Mouse (Mus musculus): ENCODE results near the gene Cry1.

Gene Cry1

DNA sequence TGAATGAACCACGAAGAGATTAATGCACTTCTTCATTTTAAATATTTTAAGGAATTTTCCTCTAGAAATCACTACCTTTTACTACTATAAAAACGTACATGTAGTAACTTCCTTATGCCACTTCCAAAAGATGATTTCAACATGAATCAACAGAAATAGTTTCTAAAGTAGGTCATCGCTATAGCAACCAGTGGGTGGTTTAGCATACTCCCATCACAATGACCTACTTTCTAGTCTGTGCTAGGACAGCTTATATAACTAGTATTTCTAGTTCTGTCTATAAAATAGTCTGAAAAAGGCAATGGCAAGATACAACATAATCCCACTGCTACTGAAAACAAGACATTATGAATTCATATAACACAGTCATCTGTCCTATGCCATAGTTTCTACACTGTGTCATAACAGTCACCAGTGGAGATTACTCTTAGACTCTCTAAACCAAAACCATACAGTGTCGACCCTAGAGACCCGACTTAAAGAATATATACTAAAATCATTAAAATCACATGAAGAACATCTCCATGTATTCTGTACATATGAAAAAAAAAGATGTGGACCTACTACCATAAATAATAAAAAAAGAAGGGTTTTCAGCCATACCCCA, 23.0 kb downstream of the Cry1 start:
- no peak for DNase-seq (ENCODE audit: low read depth, low spot score)

DNA sequence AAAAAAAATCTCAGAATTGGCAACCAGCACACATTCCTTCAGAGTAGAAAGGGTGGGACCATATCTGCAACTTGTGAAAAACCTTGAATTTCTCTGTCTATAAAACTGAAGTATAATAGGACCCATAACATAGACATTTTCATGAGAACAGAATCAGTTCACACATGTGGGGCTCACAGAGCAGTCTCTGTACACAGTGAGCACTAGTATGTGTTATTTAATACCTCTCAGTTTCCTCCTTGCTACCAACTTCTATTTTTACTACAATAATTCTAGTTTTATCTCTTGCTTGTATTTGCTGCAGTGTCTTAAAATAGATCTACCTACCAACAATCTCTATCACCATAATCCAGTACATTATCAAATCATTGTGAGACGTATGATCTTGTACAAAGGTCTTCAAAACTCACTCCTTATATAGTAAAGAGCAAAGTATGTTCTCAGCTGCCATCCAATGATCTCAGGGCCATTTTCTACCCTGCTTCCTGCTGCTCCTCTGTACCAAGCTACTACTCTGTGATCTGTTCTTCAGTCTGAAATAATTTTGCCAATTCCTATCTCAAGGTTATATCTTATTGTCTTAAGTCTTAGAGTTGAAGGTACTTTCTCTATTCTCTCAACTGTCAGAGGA, 24.8 kb downstream of the Cry1 start:
- no peak for DNase-seq (ENCODE audit: low read depth, low spot score)

DNA sequence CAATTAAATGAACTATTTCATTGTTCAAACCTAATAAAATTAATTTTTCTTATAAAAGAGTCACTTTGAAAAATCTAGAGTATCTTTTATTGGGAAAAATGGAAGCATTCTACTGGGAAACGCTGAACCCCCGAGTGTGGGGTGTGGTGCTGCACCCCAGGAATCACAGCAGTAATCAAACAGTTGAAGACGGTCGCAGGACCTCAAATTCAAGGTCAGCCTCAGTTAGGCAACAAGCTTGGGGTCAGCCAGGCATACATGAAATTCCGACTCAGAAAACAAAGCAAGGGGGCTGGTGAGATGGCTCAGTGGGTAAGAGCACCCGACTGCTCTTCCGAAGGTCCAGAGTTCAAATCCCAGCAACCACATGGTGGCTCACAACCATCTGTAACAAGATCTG, 27.4 kb downstream of the Cry1 start:
- no peak for DNase-seq (ENCODE audit: low read depth, low spot score)

DNA sequence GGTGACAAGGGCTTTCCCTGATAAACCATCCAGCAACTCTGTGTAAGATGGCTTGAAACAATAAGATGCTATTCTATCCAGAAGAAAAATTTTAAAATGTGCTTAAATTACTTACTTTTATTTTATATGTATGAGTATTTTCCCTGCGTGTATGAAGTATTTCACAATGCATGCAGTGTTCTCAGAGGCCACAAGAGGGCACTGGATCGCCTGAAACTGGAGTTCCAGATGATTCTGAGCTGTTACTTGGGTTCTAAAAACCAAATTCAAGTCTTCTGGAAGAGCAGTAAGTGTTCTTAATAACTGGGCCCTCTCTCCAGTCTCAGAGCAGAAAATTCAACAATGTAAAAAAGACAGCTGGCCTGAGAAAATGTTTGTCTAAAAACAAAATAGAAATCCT, 30.7 kb downstream of the Cry1 start:
- DNase-seq (ENCODE audit: low read depth, low spot score), result peak; percentile 29

DNA sequence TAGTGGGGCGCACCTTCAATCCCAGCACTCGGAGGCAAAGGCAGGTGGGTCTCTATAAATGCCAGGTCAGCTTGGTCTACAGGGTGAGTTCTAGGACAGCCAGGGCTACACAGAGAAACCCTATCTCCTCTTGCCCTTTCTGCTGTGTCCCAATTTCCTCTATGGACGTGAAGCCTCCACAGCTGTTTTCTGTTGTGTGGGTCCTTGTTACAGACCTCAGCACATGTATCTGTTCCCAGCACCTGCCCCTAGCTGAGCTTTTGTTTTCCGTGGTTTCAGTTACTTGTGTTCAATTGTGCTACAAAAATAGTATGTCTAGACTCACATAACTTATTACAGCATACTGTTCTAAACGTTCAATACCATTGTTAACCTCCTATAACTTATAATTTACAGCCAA, 35.6 kb downstream of the Cry1 start:
- DNase-seq (ENCODE audit: low read depth, low spot score), result no peak

DNA sequence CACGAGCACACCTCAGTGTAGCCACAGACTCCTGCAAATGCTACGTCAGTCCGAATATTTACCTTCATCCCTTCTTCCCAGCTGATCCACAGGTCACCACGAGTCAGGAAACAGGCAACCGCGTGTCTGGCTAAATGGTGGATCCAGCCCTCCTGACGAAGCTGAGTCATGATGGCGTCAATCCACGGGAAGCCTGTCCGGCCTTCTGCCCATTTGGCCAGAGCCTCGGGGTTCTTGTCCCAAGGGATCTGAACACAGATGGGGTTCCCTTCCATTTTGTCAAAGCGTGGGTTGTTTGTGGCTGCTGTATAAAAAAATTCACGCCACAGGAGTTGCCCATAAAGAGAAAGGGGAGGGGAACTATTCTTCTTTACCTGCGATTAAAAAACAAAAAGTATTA, 38.6 kb downstream of the Cry1 start:
- DNase-seq (ENCODE audit: low read depth, low spot score), result no peak

DNA sequence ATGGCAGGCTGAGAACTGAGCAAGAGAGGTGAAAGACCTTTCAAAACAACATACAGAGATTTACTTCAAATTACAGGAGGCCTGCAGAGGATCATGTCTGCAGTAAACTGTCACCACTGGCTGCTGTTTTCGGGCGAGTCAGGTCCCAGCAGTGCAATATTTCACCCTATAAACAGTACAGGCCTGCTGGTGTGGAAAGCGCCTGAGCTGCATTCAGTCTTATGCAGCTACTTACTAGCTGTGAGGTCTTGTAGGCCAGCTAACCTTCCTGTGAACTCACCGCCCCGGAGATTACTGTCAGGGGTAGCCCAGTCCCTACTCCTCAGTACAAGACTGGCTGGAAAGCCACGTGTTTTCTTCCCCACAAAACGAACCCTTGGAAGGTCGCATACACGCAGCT, 43.4 kb downstream of the Cry1 start:
- DNase-seq (ENCODE audit: low read depth, low spot score), result no peak

DNA sequence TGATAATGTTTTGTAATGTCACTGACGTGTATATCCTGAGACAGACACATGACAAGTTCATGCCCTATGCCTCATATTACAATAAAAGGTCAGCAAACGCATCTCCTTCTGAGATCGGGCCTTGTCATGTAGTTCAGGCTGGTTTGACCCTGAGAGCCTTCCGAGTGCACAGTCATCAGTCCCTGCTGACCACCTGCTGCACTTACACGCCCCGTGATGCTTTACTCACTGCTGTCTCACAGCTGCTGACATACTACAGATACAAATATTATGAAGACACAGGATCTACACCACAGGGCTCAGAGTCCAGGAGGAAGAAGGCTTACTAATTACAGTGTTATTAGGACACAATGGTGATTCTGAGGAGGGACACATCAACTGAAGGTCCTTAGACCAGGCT, 48.3 kb downstream of the Cry1 start:
- no peak for DNase-seq (ENCODE audit: low read depth, low spot score)

DNA sequence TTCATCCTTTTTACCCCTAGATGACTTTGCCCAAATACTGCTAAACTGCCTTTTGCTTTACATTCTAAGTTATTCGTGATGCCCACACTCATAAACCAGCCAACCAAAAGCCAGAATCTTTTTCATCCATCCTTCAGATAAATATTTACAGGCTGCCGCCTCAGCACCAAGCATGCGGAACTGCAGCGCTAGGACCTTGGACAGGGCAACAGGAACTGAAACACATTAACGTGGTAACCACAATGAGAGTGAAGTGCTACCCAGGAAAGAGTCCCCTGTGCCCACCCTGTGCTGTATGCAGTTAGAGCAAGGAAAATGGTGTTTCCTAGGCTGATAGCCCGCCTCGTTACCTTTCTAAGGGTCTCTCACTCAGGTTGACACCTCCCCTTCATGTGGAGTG, 56.4 kb downstream of the Cry1 start:
- DNase-seq (ENCODE audit: low read depth, low spot score), result no peak

DNA sequence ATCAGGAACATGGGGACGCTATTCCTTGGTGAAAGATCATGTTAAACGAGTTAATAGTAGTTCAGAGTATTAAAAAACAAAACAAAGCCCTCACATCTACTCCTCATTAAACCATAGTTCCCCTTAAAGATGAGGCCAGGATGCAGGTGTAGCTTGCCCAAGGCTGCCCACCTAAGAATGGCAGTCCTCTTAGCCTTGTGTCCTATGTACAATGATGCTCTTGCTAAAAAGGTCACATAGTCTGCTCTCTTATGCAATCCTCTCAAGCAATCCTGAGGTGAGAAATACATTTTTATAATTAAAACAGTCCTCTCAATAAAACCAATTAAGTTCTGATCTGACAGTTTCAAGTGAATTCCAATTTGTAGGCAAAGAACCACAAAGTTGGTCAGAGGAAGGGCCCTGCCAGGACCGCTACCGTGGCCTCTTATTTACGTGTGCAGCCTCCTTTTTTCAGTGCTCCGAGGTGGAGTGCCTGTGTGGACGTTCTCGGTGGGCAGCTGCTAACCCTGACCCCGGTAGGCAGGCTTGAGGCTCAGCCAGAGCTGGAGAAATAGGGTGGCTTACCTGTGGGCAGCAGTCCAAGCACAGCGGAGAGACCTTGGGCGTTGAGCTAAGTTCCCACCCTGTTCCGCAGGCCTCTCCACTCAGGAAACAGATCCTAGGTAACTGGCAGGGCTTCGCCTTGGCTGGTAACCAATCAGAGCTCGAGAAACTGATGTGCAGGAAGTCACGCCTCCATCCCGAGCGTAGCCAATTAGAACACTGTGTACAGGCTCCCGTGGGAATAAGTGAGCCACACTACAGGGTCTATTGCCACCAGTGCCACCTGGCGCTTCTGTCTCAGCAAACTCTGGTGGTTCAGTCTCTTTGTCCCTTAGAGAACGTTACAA, 57.2 kb downstream of the Cry1 start, which contains the start of gene Mterf2:
Gene Mterf2 (minus strand): TSS at position 633 of the 893 bp plus-strand sequence.
- peak; percentile 91 for DNase-seq (ENCODE audit: low read depth, low spot score)

DNA sequence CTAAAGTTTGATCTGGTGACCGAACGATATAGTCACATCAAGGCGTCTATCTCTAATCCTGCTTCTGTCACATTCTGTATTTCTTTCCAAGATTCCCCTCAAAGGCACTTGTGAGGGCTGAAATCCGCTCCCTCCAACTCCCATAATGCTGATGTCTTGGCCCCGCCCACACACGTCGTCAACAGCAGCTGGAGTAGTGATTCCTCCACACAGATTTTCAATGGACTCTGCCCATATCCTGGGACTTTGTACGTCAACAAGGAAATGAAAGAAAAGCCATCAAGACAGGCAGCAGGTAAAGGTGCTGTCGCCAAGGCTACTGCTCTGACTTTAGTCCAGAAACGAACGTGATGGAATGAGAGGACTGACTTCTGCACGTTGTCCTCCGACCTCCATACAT, 59.7 kb downstream of the Cry1 start:
- DNase-seq (ENCODE audit: low read depth, low spot score), result no peak

DNA sequence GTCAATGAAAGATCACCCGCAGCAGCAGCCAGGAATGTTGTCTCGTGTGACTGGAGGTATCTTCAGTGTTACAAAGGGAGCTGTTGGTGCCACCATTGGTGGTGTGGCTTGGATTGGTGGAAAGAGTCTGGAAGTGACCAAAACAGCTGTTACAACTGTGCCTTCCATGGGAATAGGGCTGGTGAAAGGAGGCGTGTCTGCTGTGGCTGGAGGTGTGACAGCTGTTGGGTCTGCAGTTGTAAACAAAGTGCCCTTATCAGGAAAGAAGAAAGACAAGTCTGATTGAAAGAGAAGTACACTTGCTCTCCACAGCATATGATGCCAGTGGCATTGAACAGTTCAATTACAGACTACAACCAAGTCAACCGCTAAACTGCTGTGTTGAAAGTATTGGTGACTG, 70.5 kb downstream of the Cry1 start:
- DNase-seq (ENCODE audit: low read depth, low spot score), result no peak

DNA sequence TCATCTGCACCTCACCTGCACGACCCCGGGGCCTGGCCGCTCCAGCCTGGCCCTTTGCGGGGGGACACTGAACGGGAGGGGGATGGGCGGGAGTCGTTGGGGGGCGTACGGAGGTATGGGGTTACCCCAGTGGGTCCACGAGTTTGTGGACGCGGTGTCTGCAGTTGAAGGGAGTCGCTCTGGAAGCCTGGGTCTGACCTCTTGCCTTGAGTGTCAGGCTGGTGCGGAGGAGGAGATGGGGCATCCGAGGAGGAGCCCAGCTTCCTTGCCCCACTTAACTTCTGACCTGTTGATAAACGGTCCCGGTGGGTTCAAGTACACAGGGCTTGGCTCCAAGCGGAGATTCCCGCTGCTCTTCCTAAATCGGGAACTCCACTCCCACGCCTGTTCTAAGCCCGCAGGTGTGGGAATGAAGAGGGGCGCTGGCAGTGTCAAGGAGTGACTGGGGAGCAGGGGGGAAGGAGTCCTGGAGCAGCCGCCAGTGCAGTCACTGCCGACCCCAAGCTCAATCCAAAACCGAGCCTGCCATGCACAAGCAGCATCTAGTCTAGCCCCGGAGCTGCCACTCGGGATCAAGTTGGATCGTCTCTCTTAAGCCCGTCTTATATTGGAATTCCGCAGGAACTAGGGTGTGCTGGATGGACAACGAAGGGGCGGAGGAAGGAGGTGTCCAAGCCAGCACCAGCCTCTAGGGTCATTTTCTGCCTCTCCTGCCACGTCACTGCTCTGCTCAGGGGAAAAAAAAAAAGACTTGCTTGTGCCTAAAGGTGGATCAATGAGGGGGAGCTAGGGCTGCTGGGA, 81.6 kb downstream of the Cry1 start:
- DNase-seq (ENCODE audit: low read depth, low spot score), result peak; percentile 19

DNA sequence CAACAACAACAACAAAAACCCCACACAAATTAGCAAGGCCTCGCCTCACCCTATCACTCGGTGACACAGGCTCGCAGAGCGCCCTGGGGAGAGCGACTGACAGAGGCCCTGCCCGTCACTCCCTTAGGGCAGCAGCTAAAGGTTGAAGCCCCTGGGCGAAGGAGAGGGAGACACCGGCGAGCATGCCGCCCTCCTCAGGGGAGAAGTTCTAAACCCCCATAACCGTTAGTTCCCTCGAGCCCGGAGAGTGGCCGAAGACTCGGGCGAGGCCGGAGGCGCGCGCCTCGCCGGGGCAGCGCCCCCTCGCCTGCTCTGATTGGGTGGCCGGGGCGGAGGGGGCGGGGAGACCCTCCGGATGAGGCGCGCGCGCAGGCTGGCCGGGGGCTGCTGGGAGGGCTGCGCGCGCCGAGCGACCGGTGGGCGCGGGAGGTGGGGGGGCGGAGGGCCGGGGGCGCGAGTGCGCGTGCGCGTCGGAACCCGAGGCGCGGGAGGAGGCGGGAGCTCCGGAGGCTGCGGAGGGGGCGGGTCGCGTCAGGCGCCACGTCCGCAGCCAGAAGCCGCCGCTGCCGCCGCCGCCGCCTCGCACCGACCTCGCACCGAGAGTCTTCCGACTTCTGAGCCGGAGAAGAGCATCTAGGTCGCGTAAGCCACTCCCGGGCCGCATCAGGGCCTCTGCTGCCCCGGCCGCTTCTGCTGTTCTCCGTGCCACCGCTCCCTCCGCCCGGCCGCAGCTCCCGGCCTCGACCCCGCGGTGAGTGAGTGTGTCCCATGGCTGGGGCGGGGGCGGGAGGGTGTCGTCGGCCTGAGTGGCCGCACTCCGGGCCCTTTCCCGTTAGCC, 82.4 kb downstream of the Cry1 start, which contains the start of the genes Fhl4 and Tmem263:
Gene Fhl4 (minus strand): TSS at position 249 of the 838 bp plus-strand sequence.
Gene Tmem263 (plus strand): TSS at position 381 of the 838 bp plus-strand sequence.
- DNase-seq (ENCODE audit: low read depth, low spot score), result peak; percentile 87

DNA sequence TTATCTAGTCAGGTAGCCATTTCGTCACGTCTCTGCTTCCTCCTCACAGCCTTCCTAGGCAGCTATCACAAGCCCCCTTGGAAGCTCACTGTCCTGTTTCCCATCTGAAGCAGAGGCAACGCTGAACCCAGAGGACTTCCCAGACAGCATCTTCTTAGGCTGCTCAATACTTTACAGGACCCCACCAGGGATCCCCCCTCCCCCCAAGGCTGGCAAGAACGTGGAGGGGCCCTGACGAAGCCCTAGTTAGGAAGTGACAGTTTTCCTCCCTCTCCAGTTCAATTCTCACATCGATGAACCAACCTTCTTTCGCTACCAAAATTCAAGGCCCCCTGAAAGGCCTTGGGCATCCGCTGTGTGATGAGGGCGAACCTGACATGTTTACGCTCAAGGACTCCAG, 83.0 kb downstream of the Cry1 start:
- DNase-seq (ENCODE audit: low read depth, low spot score), result no peak
